Mouse (Mus musculus) 3134 (cell line): Measurements from ENCODE around the gene Skiv2l.
A peak's percentile ranks its signal among the peaks of the same experiment; 100 is the strongest.
"Not testable (repeated sequence)": the region's sequence is repeated elsewhere in the genome, so short reads cannot be mapped to it uniquely, and the experiment has no call there.

Experiments
- DNase-seq: peaks from one replicate; pipeline ENCODE4 v3.0.0-alpha.2; 2011; ENCODE audit warnings: low spot score; ENCODE audit not compliant: insufficient read length; ENCODE audit errors: extremely low read depth

Skiv2l gene

GRCm38 (mm10) chr17:34814818-34815370 is 35.1 kb downstream of the Skiv2l start:
- no peak for DNase-seq

GRCm38 (mm10) chr17:34813747-34814146 is 36.3 kb downstream of the Skiv2l start:
- peak; percentile 38 for DNase-seq

GRCm38 (mm10) chr17:34811275-34811674 is 38.7 kb downstream of the Skiv2l start:
- DNase-seq: no peak

- DNase-seq: not testable (repeated sequence)
These were observed 39.2 kb downstream of the Skiv2l start for GRCm38 (mm10) chr17:34810811-34811210.

- DNase-seq: not testable (repeated sequence)
These were observed 39.6 kb downstream of the Skiv2l start for GRCm38 (mm10) chr17:34810411-34810810.

GRCm38 (mm10) chr17:34808599-34809205 is 41.3 kb downstream of the Skiv2l start:
- DNase-seq: no peak

- DNase-seq: no peak
These were observed 42.8 kb downstream of the Skiv2l start for GRCm38 (mm10) chr17:34807176-34807575.

GRCm38 (mm10) chr17:34804871-34805562 is 45.0 kb downstream of the Skiv2l start:
- no peak for DNase-seq

GRCm38 (mm10) chr17:34804301-34804700 is 45.7 kb downstream of the Skiv2l start, which contains the start of gene Cyp21a1:
Cyp21a1 (minus strand) TSS chr17:34804561.
- not testable (repeated sequence) for DNase-seq

GRCm38 (mm10) chr17:34803367-34803766 is 46.6 kb downstream of the Skiv2l start:
- DNase-seq: not testable (repeated sequence)

- not testable (repeated sequence) for DNase-seq
These were observed 47.3 kb downstream of the Skiv2l start for GRCm38 (mm10) chr17:34802756-34803155.

GRCm38 (mm10) chr17:34800781-34801305 is 49.2 kb downstream of the Skiv2l start:
- not testable (repeated sequence) for DNase-seq

GRCm38 (mm10) chr17:34799531-34799925 is 50.5 kb downstream of the Skiv2l start:
- DNase-seq: no peak

- DNase-seq: no peak
These were observed 51.0 kb downstream of the Skiv2l start for GRCm38 (mm10) chr17:34798866-34799530.

GRCm38 (mm10) chr17:34798071-34798470 is 51.9 kb downstream of the Skiv2l start:
- DNase-seq: not testable (repeated sequence)

- DNase-seq: not testable (repeated sequence)
These were observed 52.6 kb downstream of the Skiv2l start for GRCm38 (mm10) chr17:34797211-34797995.

GRCm38 (mm10) chr17:34796311-34797140 is 53.5 kb downstream of the Skiv2l start:
- no peak for DNase-seq

GRCm38 (mm10) chr17:34795633-34796032 is 54.4 kb downstream of the Skiv2l start:
- DNase-seq: peak; percentile 25

- no peak for DNase-seq
These were observed 55.0 kb downstream of the Skiv2l start for GRCm38 (mm10) chr17:34795016-34795415.
